Mouse (Mus musculus): ENCODE measurements around the gene Pdzrn3. TPM values are rescaled to one million over a fixed set of nuclear protein-coding genes. Genes with fewer than 3 reads are reported as not detected.
A peak's percentile ranks its signal among the peaks of the same experiment; 100 is the strongest.

Pdzrn3 gene
- polyA plus RNA-seq, 1 experiment: 40.4 TPM

DNA sequence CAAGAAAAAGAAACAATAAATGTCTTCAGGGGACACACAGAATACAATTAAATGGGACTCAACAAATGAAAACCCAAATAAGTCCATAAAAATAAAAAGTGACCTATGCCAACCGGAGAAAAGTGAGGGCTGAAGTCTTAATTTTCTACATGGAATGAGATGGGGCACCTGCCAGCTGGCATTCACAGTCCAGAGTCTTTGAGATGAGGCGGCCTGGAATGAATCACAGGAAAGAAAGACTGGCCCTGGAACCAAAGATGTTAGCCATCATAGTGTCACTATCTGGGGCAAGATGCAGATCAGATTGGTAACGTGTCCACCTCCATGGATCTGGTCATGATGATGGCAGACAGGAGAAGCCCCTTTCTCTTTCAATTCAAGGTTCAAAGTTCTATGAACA, 50.5 kb downstream of the Pdzrn3 start:
- no peak for TF ChIP-seq CTCF (IDR thresholded peaks at IDR 0.05; ENCODE audit: borderline replicate concordance, extremely low read depth, insufficient read depth, insufficient read length)
- TF ChIP-seq POLR2A (IDR thresholded peaks at IDR 0.05; ENCODE audit: borderline replicate concordance, extremely low read depth, insufficient read depth, insufficient read length, poor library complexity, severe bottlenecking): no peak
- DNase-seq (ENCODE audit: low read depth): no peak

DNA sequence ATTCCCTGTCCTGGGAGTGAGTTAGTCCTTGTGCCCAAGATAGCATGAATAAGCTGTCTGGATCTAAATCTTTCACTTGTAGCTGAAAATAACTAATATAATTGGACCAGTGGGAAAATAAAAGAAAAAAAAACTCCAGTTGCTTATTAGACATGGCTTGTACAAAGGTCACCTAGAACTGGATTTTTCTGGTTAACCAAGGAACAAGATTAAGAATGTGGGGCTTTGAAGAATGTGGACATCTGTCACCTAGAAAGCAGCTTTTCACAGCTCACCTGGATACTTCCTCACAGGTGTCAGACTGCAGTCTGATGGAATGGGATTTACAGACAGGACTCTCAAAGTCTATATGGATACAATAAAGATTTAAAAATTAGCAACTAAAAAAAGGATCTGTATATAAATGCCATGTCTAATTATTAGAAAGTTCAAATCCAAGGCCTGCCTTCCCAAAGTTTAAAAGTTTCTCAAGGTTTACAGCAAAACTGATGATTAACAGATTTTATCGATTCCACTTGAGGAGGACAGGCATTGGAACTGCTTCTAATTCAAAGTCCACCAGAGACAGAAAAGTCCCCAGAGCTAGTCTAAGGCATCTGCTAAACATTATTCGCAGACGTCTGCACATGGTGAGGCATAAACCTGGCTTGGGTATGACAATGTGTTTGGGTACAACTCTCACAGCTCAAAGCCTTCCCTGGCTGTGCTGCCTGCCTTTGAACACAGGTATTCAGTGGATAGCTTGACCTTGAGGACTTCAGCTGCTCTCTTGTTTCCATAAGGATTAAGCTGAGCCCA, 51.7 kb downstream of the Pdzrn3 start:
- no peak for DNase-seq (ENCODE audit: low read depth)
- TF ChIP-seq CTCF (IDR thresholded peaks at IDR 0.05; ENCODE audit: borderline replicate concordance, extremely low read depth, insufficient read depth, insufficient read length) (no peak), POLR2A (IDR thresholded peaks at IDR 0.05; ENCODE audit: borderline replicate concordance, extremely low read depth, insufficient read depth, insufficient read length, poor library complexity, severe bottlenecking) (no peak)

DNA sequence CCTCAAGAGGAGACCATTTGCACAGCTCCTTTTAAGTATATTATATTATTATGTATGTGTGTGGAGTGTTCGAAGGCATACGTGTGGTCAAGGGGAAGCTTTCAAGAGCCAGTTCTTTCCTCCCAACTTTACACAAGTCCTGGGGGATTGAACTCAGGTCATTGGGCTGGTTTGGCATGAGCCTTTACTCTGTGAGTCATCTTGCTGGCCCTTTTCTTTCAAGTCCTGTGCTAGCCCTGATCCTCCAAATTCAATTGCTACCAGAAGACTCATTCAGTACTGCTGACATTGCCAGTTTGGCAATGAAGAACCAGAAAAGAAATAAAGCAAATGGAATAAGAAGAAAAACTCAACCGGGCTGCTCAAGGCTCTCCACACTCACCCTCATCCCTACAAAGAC, 55.1 kb downstream of the Pdzrn3 start:
- no peak for DNase-seq (ENCODE audit: low read depth)
- TF ChIP-seq POLR2A (IDR thresholded peaks at IDR 0.05; ENCODE audit: borderline replicate concordance, extremely low read depth, insufficient read depth, insufficient read length, poor library complexity, severe bottlenecking) (no peak), CTCF (IDR thresholded peaks at IDR 0.05; ENCODE audit: borderline replicate concordance, extremely low read depth, insufficient read depth, insufficient read length) (no peak)

DNA sequence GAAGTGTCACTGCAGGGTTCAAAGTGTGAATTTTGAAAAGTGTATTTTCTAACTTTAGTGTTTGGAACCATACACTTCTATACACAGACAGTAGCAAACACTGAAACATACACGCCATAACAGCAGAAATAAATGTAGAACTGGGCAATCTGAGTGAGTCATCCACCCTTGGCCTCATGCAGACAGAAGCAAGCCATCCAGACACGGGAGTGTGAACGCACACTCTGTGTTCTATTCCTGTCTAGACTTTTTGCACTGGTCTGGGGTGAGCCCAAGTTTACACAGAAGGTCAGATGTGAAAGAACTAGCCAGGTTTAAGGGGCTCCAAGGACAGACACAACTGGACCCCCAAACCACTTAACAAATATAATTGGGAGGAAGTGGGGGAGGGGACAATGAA, 57.3 kb downstream of the Pdzrn3 start:
- TF ChIP-seq CTCF (IDR thresholded peaks at IDR 0.05; ENCODE audit: borderline replicate concordance, extremely low read depth, insufficient read depth, insufficient read length) (no peak), POLR2A (IDR thresholded peaks at IDR 0.05; ENCODE audit: borderline replicate concordance, extremely low read depth, insufficient read depth, insufficient read length, poor library complexity, severe bottlenecking) (no peak)
- no peak for DNase-seq (ENCODE audit: low read depth)

DNA sequence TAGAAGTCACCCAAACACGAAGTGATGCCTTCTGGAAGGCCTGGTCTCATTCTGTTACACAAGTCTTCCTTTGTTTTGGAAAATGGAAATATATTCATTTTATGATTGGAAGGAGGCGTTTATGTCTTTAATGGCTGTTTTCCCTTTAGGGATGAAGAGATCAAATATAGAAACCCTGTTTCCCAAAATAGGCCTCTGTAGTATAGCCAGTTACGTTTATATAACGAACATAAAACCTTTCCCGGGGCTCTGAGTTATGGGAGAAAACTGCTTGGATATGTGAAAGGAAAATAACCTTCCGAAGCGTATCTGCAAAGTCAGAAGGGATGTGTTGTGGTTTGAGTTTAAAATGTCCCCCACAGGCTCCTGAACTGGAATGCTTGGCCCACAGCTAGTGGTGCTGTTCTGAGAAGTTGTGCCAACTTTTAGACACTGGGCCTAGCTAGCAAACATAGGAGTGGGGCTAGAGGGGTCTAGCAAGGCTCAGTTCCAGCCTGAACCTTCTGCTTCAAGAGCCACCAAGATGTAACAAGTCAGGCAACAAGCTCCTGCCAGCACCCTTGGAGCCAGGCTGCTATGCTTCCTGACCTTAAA, 58.2 kb downstream of the Pdzrn3 start:
- TF ChIP-seq CTCF (IDR thresholded peaks at IDR 0.05; ENCODE audit: borderline replicate concordance, extremely low read depth, insufficient read depth, insufficient read length) (no peak), POLR2A (IDR thresholded peaks at IDR 0.05; ENCODE audit: borderline replicate concordance, extremely low read depth, insufficient read depth, insufficient read length, poor library complexity, severe bottlenecking) (no peak)
- DNase-seq (ENCODE audit: low read depth): no peak

DNA sequence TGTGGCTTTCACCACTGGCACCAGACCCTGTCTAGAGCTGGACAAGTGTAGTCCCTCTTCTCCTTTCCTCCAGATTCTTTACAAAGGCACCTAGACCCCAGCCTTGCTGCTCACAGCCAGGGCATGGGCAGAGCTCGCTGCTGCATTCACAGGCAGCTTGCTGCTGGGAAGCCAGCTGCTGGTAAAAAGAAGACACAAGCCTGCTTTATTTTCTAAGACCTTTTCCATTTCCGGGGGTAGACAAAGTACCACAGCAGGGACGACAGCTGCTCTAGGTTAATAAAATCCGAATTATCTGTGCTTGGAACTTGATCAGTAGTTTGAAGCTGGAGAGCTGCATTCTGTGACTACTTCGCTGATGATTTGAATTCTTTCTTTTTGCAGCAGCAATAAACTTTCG, 59.2 kb downstream of the Pdzrn3 start:
- TF ChIP-seq CTCF (IDR thresholded peaks at IDR 0.05; ENCODE audit: borderline replicate concordance, extremely low read depth, insufficient read depth, insufficient read length): no peak
- TF ChIP-seq POLR2A (IDR thresholded peaks at IDR 0.05; ENCODE audit: borderline replicate concordance, extremely low read depth, insufficient read depth, insufficient read length, poor library complexity, severe bottlenecking): no peak
- peak; percentile 53 for DNase-seq (ENCODE audit: low read depth)

DNA sequence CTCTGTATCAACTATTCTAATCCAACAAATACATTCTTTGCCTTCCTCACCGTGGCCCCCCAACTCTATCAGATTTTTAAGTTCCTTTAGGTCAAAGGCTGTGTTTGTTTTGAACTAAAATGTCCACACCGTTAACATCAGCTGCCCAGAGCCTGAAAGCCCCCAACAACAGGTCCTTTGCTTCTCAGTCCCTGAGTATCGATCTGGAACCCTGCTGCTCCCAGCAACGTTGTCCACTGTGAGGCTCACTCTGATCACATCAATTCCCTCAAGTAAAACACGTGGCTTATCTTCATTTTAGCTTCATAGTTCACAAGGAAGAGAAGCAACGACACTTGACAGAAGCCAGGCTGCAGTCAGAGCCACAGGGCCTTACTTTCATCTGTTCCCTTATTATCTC, 66.3 kb downstream of the Pdzrn3 start:
- DNase-seq (ENCODE audit: low read depth): no peak
- TF ChIP-seq CTCF (IDR thresholded peaks at IDR 0.05; ENCODE audit: borderline replicate concordance, extremely low read depth, insufficient read depth, insufficient read length) (no peak), POLR2A (IDR thresholded peaks at IDR 0.05; ENCODE audit: borderline replicate concordance, extremely low read depth, insufficient read depth, insufficient read length, poor library complexity, severe bottlenecking) (no peak)

DNA sequence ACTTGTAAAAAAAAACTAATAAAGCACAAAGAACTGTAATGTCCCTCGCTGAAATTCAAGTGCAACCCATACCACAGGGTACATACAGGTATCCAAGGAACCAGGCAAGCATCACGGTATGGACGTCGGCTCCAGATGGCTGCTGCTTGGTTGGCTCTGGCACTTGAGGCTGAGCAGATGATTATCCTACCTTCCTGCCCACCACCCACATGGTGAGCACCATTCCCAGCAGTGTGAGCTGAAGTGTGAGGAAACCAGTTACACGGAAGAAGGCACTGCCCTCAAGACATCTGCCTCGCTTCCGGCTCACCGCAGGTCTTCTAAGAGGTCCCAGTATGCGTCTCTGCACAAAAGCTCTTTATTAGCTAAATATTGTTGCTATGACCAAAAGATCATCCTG, 67.2 kb downstream of the Pdzrn3 start:
- DNase-seq (ENCODE audit: low read depth): no peak
- TF ChIP-seq CTCF (IDR thresholded peaks at IDR 0.05; ENCODE audit: borderline replicate concordance, extremely low read depth, insufficient read depth, insufficient read length) (no peak), POLR2A (IDR thresholded peaks at IDR 0.05; ENCODE audit: borderline replicate concordance, extremely low read depth, insufficient read depth, insufficient read length, poor library complexity, severe bottlenecking) (no peak)

DNA sequence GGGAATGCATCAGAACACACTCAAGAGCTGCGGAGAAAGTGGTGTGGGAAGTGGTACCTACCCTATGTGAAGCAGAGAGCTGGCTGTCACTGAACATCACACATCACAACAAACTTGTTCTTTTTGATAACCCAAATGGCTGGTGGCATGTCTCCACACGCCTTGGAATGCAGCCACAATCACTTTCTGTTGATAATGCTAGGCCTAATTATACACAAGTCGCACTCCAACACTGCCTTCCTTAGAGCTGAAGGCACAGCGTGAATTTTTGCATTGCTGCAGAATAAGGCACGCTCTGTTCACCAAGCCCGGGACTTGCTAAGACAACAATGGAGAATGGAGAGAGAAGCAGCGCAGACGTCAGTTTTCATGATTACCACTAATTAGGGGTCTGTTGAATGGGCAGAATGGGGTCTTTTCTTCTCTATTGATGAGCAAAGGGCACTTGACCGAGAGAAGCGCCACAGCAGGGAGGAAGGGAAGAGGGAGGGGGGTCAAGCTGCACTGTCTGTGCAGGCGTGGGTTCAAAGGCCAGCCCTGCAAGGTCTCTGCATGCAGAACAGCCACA, 69.6 kb downstream of the Pdzrn3 start:
- peak; percentile 96 for DNase-seq (ENCODE audit: low read depth)
- TF ChIP-seq CTCF (IDR thresholded peaks at IDR 0.05; ENCODE audit: borderline replicate concordance, extremely low read depth, insufficient read depth, insufficient read length): no peak
- no peak for TF ChIP-seq POLR2A (IDR thresholded peaks at IDR 0.05; ENCODE audit: borderline replicate concordance, extremely low read depth, insufficient read depth, insufficient read length, poor library complexity, severe bottlenecking)

DNA sequence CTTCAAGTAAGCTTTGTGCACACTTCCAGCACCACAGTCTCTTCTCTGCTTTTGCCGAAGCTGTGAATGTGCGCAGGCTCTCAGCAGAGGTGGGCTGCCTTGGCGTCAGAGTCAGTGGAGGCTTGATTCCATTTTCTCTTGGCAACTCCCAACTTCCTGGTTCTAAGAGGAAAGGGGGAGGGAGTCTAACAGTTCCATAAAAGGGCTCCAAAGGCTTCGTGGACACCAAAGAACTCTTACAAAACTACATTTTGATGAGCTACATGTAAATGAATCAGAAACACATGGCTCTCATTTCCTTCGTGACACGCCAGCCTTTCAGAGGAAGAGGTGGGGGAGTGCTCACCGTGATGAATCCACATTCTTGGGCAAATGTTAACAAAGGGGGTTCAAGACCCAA, 70.9 kb downstream of the Pdzrn3 start:
- DNase-seq (ENCODE audit: low read depth): no peak
- TF ChIP-seq POLR2A (IDR thresholded peaks at IDR 0.05; ENCODE audit: borderline replicate concordance, extremely low read depth, insufficient read depth, insufficient read length, poor library complexity, severe bottlenecking) (no peak), CTCF (IDR thresholded peaks at IDR 0.05; ENCODE audit: borderline replicate concordance, extremely low read depth, insufficient read depth, insufficient read length) (no peak)

DNA sequence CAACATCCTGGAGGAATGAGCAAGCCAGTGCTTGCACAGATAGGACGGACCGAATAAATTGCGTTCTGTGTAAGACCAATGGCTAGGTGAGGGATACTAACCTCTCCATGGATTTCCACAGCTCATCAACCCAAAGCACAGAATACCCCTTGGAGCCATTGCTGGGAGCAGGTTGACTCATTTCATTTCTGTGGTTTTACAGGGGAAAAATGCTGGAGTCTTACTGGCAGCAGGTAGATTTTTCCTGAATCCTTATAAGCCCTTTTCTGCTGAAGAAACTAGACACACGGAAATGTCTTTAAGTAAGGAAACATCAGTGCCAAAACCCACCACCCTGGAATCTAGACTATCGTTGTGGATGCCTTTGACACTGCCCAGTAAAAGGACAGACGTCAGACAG, 72.2 kb downstream of the Pdzrn3 start:
- TF ChIP-seq CTCF (IDR thresholded peaks at IDR 0.05; ENCODE audit: borderline replicate concordance, extremely low read depth, insufficient read depth, insufficient read length) (no peak), POLR2A (IDR thresholded peaks at IDR 0.05; ENCODE audit: borderline replicate concordance, extremely low read depth, insufficient read depth, insufficient read length, poor library complexity, severe bottlenecking) (no peak)
- DNase-seq (ENCODE audit: low read depth): no peak

Measured in brain, embryonic 14.5 days (tissue).